Mouse (Mus musculus): ENCODE measurements at regions not wholly inside any gene's neighbourhood (a gene's known extent, or its start where the extent isn't known, plus 50 kb on each side); places are given as distances from the start of the nearest gene placed in this dataset.
A peak's percentile ranks its signal among the peaks of the same experiment; 100 is the strongest.

DNA sequence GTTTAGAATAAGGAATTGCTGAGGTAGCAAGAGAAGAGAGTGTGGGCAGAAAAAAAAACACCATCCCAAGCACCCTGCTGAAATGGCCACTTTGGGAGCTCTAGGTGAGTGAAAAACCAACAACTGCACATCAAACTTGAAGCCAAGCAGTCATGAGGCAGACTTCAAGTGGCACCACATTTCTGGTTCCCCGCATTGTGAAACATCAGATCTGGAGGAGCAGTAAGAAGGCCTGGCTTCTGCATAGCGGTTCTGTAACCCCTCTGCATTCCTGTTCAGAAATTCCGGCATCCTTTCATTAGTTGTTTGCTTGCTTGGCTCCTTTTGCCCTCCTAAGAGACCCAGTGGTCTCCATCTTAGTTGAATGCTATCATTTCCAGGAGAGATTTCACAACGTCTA, 247.7 kb downstream of the Lmx1a start:
- H3K4me3 ChIP-seq (ENCODE audit: low read depth, low read length) = no peak overlapping the region
- WGBS = 81% methylated on average over 4 of the region's 4 CpGs
- DNase-seq (ENCODE audit: low spot score) = no peak
- H3K4me1 ChIP-seq (ENCODE audit: control insufficient read depth, insufficient read depth, low read length) = no peaks in the 10 kb centered on the region
- no peak overlapping the region for H3K27ac ChIP-seq (replicated peaks; ENCODE audit: low read depth, low read length)
- H3K36me3 ChIP-seq (ENCODE audit: control insufficient read depth, insufficient read depth, low read length) = no peaks in the 10 kb centered on the region
- H3K9me3 ChIP-seq (ENCODE audit: control insufficient read depth, low read length) = no peaks in the 10 kb centered on the region
- no peaks in the 10 kb centered on the region for H3K27me3 ChIP-seq (ENCODE audit: control insufficient read depth, insufficient read depth, low read length)
- H3K9ac ChIP-seq (ENCODE audit: low read length) = no peak overlapping the region
- no peak overlapping the region for H3K4me2 ChIP-seq (ENCODE audit: low read depth, severe bottlenecking)
- ATAC-seq (ENCODE audit: insufficient number of reproducible peaks, low FRiP score, low TSS enrichment, low read depth) = no peak

DNA sequence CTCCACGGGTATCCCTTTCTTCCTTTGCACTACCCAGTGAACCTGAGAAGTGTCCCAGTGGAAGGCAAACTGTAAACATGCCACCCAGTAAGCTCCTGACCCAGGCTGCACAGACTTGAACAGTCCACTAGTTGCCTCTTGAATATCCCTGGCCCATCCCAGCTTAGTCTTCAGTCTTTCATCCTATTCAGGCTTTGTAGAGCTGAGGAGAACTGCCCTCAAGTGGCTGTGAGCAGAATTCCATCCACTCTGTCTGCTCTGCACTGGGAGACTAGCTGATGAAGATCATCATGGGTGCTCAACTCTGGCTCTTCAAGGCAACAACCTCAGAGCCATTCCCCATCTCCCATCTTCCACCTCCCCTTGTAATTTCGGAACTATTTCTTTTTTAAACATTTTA, 249.1 kb downstream of the Lmx1a start:
- H3K36me3 ChIP-seq (ENCODE audit: control insufficient read depth, insufficient read depth, low read length) = no peaks in the 10 kb centered on the region
- no peak for ATAC-seq (ENCODE audit: insufficient number of reproducible peaks, low FRiP score, low TSS enrichment, low read depth)

DNA sequence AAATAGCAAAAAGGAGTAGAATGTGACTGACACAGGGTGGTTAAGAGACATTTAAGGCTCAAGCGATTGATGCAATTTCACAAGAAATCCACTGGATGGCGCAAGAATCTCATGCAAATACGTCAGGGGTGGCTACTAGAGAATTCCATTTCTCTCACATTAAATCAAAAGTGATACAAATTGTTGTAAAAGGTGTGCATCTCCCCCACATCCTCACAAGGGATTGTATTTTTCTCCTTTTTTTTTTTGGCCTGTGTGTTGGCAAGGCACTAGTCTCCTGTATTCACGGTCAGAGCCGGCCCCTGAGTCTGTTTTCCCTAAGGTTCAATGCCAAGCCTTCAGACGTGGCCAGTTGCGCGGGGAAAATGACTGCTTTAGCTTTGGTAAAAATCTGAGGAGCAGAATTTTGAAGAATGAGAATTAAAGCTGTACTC, 253.0 kb downstream of the Lmx1a start:
- 49% methylated on average over 8 of the region's 8 CpGs for WGBS
- Histone ChIP-seq H3K4me1 (ENCODE audit: control insufficient read depth, insufficient read depth, low read length) (no peaks in the 10 kb centered on the region), H3K4me2 (ENCODE audit: low read depth, severe bottlenecking) (no peak overlapping the region), H3K36me3 (ENCODE audit: control insufficient read depth, insufficient read depth, low read length) (no peaks in the 10 kb centered on the region), H3K9me3 (ENCODE audit: control insufficient read depth, low read length) (no peaks in the 10 kb centered on the region), H3K4me3 (ENCODE audit: low read depth, low read length) (no peak overlapping the region), H3K9ac (ENCODE audit: low read length) (no peak overlapping the region), H3K27me3 (ENCODE audit: control insufficient read depth, insufficient read depth, low read length) (no peaks in the 10 kb centered on the region), H3K27ac (replicated peaks; ENCODE audit: low read depth, low read length) (no peak overlapping the region)
- ATAC-seq (ENCODE audit: insufficient number of reproducible peaks, low FRiP score, low TSS enrichment, low read depth) (no peak), DNase-seq (ENCODE audit: low spot score) (no peak)

More for the DNA sequence above, 249.1 kb downstream of the Lmx1a start:
- Histone ChIP-seq H3K4me3 (ENCODE audit: low read depth, low read length) (no peak overlapping the region), H3K27ac (replicated peaks; ENCODE audit: low read depth, low read length) (no peak overlapping the region), H3K4me2 (ENCODE audit: low read depth, severe bottlenecking) (no peak overlapping the region), H3K27me3 (ENCODE audit: control insufficient read depth, insufficient read depth, low read length) (no peaks in the 10 kb centered on the region), H3K9ac (ENCODE audit: low read length) (no peak overlapping the region), H3K9me3 (ENCODE audit: control insufficient read depth, low read length) (no peaks in the 10 kb centered on the region), H3K4me1 (ENCODE audit: control insufficient read depth, insufficient read depth, low read length) (no peaks in the 10 kb centered on the region)
- no peak for DNase-seq (ENCODE audit: low spot score)
- WGBS = 74% methylated on average over 2 of the region's 2 CpGs

DNA sequence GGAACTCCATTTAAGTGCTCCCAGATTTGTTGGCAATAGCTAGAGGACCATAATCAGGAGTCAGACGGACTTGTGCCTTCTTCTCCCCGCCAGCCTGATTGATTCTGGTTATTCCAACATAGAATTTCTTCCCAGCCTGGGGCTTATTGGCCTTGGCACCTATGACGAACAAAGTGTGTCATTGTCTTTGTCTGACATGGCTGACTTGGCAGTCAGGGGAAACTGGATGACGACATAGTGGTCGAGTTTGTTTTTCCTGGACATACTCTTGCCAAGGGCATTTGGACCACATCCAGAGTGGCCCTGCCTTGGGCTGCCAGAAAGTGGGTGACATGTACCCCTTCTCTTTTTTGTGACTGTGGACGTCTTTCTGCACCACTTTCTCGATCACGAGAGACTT, 254.1 kb downstream of the Lmx1a start:
- 88% methylated on average over 8 of the region's 8 CpGs for WGBS
- no peaks in the 10 kb centered on the region for H3K36me3 ChIP-seq (ENCODE audit: control insufficient read depth, insufficient read depth, low read length)
- H3K4me3 ChIP-seq (ENCODE audit: low read depth, low read length) = no peak overlapping the region
- H3K4me2 ChIP-seq (ENCODE audit: low read depth, severe bottlenecking) = no peak overlapping the region
- no peaks in the 10 kb centered on the region for H3K27me3 ChIP-seq (ENCODE audit: control insufficient read depth, insufficient read depth, low read length)
- H3K27ac ChIP-seq (replicated peaks; ENCODE audit: low read depth, low read length) = no peak overlapping the region
- no peak overlapping the region for H3K9ac ChIP-seq (ENCODE audit: low read length)
- DNase-seq (ENCODE audit: low spot score) (no peak), ATAC-seq (ENCODE audit: insufficient number of reproducible peaks, low FRiP score, low TSS enrichment, low read depth) (no peak)
- no peaks in the 10 kb centered on the region for H3K9me3 ChIP-seq (ENCODE audit: control insufficient read depth, low read length)
- no peaks in the 10 kb centered on the region for H3K4me1 ChIP-seq (ENCODE audit: control insufficient read depth, insufficient read depth, low read length)

DNA sequence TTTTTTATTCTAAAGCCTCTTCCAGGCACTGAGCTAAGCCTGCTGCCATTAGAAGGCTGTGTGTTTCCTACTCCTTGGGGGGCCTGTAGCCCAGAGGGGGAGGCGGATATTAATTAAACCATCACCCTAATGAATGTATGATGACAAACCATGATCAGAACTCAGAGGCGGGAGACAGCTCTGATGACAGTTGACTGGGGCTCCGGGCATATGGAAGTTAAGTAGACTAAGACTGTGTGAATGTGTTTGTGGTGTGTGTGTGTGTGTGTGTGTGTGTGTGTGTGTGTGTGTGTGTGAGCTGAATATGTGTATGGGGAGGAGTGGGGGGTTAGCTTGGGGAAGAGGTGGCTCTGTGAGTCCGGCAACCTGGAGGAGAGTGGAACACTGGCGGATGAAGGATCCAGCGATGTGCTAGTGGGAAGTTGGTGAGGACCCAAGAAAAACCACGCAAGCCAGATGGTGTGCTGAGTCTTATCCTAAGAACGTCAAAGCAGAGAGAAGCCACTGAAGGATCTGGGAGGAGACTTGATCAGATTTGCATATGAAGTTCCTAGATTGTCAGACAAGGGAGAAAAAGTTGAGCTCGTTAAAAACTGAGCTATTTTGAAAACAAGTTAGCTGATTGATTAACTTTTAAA, 256.7 kb downstream of the Lmx1a start:
- Histone ChIP-seq H3K36me3 (ENCODE audit: control insufficient read depth, insufficient read depth, low read length) (no peaks in the 10 kb centered on the region), H3K4me1 (ENCODE audit: control insufficient read depth, insufficient read depth, low read length) (no peaks in the 10 kb centered on the region), H3K4me3 (ENCODE audit: low read depth, low read length) (no peak overlapping the region), H3K27ac (replicated peaks; ENCODE audit: low read depth, low read length) (no peak overlapping the region), H3K9me3 (ENCODE audit: control insufficient read depth, low read length) (no peaks in the 10 kb centered on the region), H3K27me3 (ENCODE audit: control insufficient read depth, insufficient read depth, low read length) (no peaks in the 10 kb centered on the region), H3K9ac (ENCODE audit: low read length) (no peak overlapping the region), H3K4me2 (ENCODE audit: low read depth, severe bottlenecking) (no peak overlapping the region)
- DNase-seq (ENCODE audit: low spot score) (no peak), ATAC-seq (ENCODE audit: insufficient number of reproducible peaks, low FRiP score, low TSS enrichment, low read depth) (no peak)
- 76% methylated on average over 9 of the region's 9 CpGs for WGBS

DNA sequence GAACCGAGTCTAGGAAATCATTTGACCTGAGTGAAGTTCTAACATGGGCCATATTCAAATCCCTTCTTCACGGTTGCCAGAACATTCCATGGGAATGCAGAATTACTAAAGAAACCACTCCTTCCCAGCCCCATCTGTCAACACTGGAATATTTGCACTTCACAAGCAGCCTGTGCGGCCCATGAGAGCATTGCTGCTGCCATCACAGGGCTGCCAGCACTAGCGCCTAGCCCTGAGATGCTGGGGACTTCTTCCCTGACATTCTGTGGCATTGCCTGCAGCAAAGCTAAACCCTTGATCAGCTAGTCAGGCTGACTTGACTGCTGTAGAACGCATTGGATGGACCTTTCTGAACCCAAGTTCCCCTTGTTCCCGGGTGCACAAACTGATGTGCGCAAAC, 258.8 kb downstream of the Lmx1a start:
- no peak for DNase-seq (ENCODE audit: low spot score)
- Histone ChIP-seq H3K4me1 (ENCODE audit: control insufficient read depth, insufficient read depth, low read length) (no peaks in the 10 kb centered on the region), H3K36me3 (ENCODE audit: control insufficient read depth, insufficient read depth, low read length) (no peaks in the 10 kb centered on the region), H3K4me2 (ENCODE audit: low read depth, severe bottlenecking) (no peak overlapping the region), H3K27ac (replicated peaks; ENCODE audit: low read depth, low read length) (no peak overlapping the region), H3K9ac (ENCODE audit: low read length) (no peak overlapping the region), H3K4me3 (ENCODE audit: low read depth, low read length) (no peak overlapping the region), H3K27me3 (ENCODE audit: control insufficient read depth, insufficient read depth, low read length) (no peaks in the 10 kb centered on the region), H3K9me3 (ENCODE audit: control insufficient read depth, low read length) (no peaks in the 10 kb centered on the region)
- 83% methylated on average over 7 of the region's 7 CpGs for whole genome bisulfite sequencing
- ATAC-seq (ENCODE audit: insufficient number of reproducible peaks, low FRiP score, low TSS enrichment, low read depth) = no peak

DNA sequence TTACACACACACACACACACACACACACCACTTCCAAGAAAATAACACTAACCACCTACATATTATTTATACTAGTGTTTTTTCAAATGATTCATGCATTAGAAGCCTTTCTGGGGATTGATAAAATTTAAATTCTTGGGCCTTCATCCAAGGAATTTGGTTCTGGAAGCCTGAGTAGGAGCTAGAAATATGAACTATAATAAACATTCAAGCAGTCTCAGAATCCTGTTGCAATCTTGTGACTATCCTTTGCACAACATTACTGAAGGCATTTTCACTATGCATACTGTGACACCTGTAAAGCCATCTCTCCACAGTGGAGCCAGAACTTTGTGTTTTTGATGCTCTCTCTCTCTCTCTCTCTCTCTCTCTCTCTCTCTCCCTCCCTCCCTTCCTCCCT, 262.7 kb downstream of the Lmx1a start:
- ATAC-seq (ENCODE audit: insufficient number of reproducible peaks, low FRiP score, low TSS enrichment, low read depth) = no peak
- H3K27me3 ChIP-seq (ENCODE audit: control insufficient read depth, insufficient read depth, low read length) = no peaks in the 10 kb centered on the region
- no peak for DNase-seq (ENCODE audit: low spot score)

DNA sequence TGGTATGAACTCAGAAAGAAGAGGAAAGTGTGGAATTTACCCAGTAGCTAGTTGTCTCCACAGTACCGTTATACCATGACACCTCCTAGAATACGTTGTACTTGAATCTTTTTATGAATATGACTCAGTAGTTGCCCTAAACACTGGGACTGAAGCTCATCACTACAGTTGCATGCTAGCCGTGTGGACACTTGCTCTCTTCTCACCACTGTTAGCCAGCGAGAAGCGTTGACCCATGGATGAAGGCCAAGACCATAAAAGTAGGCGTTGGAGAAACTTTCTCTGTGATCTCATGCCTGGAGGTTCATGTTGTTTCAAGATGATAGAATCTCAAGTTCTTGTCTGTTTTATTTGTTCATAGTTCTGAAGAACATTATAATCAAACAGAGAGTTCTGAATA, 269.5 kb downstream of the Lmx1a start:
- no peaks in the 10 kb centered on the region for H3K36me3 ChIP-seq (ENCODE audit: control insufficient read depth, insufficient read depth, low read length)
- H3K27me3 ChIP-seq (ENCODE audit: control insufficient read depth, insufficient read depth, low read length) = no peaks in the 10 kb centered on the region
- no peak overlapping the region for H3K4me3 ChIP-seq (ENCODE audit: low read depth, low read length)
- no peak overlapping the region for H3K4me2 ChIP-seq (ENCODE audit: low read depth, severe bottlenecking)
- no peaks in the 10 kb centered on the region for H3K4me1 ChIP-seq (ENCODE audit: control insufficient read depth, insufficient read depth, low read length)
- no peak for ATAC-seq (ENCODE audit: insufficient number of reproducible peaks, low FRiP score, low TSS enrichment, low read depth)
- no peak overlapping the region for H3K27ac ChIP-seq (replicated peaks; ENCODE audit: low read depth, low read length)
- no peak for DNase-seq (ENCODE audit: low spot score)
- no peaks in the 10 kb centered on the region for H3K9me3 ChIP-seq (ENCODE audit: control insufficient read depth, low read length)
- 90% methylated on average over 6 of the region's 6 CpGs for WGBS
- H3K9ac ChIP-seq (ENCODE audit: low read length) = no peak overlapping the region

More for the DNA sequence above, 262.7 kb downstream of the Lmx1a start:
- Histone ChIP-seq H3K4me2 (ENCODE audit: low read depth, severe bottlenecking) (no peak overlapping the region), H3K36me3 (ENCODE audit: control insufficient read depth, insufficient read depth, low read length) (no peaks in the 10 kb centered on the region), H3K27ac (replicated peaks; ENCODE audit: low read depth, low read length) (no peak overlapping the region), H3K9ac (ENCODE audit: low read length) (no peak overlapping the region), H3K4me1 (ENCODE audit: control insufficient read depth, insufficient read depth, low read length) (no peaks in the 10 kb centered on the region), H3K9me3 (ENCODE audit: control insufficient read depth, low read length) (no peaks in the 10 kb centered on the region), H3K4me3 (ENCODE audit: low read depth, low read length) (no peak overlapping the region)

DNA sequence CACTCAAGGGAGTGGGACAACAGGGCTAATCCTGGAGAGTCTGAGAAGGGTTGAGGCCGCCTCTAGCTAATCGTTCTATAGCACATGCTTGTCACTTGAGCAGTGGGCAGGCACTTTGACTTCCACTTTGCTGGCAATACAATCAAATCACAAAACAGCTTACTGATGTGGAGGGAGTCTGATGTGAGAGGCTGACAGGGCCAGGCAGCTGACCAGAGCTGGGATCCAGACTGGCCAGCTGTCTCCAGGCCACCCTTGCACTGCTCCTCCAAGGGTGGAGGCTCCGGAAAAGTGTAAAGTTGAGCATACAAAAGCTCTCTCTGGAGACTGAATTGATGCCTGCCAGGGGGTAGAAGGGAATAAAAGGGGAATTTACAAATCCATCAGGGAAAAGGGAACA, 280.5 kb downstream of the Lmx1a start:
- peak; percentile 17 for DNase-seq (ENCODE audit: low spot score)
- no peaks in the 10 kb centered on the region for H3K36me3 ChIP-seq (ENCODE audit: control insufficient read depth, insufficient read depth, low read length)
- no peaks in the 10 kb centered on the region for H3K9me3 ChIP-seq (ENCODE audit: control insufficient read depth, low read length)
- WGBS = 82% methylated on average over 3 of the region's 3 CpGs
- ATAC-seq (ENCODE audit: insufficient number of reproducible peaks, low FRiP score, low TSS enrichment, low read depth) = no peak
- no peaks in the 10 kb centered on the region for H3K27me3 ChIP-seq (ENCODE audit: control insufficient read depth, insufficient read depth, low read length)
- no peaks in the 10 kb centered on the region for H3K4me1 ChIP-seq (ENCODE audit: control insufficient read depth, insufficient read depth, low read length)
- no peak overlapping the region for H3K9ac ChIP-seq (ENCODE audit: low read length)
- no peak overlapping the region for H3K4me2 ChIP-seq (ENCODE audit: low read depth, severe bottlenecking)
- H3K27ac ChIP-seq (replicated peaks; ENCODE audit: low read depth, low read length) = no peak overlapping the region
- no peak overlapping the region for H3K4me3 ChIP-seq (ENCODE audit: low read depth, low read length)

All from limb, embryonic 11.5 days (tissue).